Mouse (Mus musculus): ENCODE results near the gene Ncln. TPM values are rescaled to one million over a fixed set of nuclear protein-coding genes. Genes with fewer than 3 reads are reported as not detected.

The Ncln gene
- total RNA-seq, 2 experiments from 2014 or later: 106 to 118 TPM

GRCm38 (mm10) chr10:81492606-81493240 is 3.5 kb downstream of the Ncln start:
- no peak for DNase-seq (ENCODE audit: low spot score in 2 of 2)

- no peak for DNase-seq (ENCODE audit: low spot score in 2 of 2)
Observed at GRCm38 (mm10) chr10:81491018-81491417, 5.2 kb downstream of the Ncln start.

GRCm38 (mm10) chr10:81489941-81490340 is 6.3 kb downstream of the Ncln start:
- no peak for DNase-seq (ENCODE audit: low spot score in 2 of 2)

GRCm38 (mm10) chr10:81488081-81488480 is 8.1 kb downstream of the Ncln start:
- no peak for DNase-seq (ENCODE audit: low spot score in 2 of 2)

DNA sequence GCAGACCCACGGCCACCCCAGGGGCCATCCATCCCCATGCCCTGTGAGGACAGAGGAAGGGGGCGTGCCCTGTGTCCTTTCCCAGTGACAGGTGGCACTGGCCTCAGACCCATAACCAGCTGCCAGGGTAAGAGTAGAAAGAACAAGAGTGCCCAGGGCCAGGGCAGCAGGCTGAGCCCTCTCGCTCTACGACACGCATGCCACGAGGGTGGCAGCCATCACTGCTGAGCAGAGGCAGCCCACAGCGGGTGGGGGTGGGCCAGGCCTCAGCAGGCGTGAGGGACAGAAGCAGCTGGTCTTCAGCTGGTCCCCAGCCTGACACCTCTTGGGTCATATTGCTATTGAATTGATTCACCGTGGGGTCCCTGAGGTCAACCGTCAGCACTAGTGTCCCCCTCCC is 9.7 kb downstream of the Ncln start:
- no peak for DNase-seq (ENCODE audit: low spot score in 2 of 2)

DNA sequence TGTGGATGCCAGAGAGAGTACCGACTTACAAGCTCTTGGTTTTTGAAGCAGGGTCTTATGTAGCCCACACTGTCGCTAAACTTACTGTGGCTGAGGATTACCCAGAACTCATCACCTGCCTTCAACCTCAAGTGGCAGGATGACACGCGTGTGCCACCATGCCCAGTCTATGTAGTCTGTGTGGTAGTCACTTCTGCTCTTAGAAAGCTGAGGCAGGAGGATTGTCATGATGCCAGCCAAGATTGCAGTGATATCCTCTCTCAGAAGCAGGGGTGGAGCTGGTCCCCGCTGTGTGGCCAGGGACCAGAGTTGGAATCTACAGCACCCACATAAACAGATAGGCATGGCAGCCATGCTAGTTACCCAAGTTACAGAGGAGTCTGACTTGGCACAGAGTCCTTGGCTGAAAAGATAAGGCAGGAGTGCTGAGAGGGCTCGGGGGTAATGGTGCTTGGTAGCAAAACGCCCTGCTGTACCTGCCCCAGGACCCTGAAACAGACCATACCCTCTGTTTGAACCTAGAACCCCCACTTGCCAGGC is 10.6 kb downstream of the Ncln start:
- DNase-seq (ENCODE audit: low spot score in 2 of 2): no peak

DNA sequence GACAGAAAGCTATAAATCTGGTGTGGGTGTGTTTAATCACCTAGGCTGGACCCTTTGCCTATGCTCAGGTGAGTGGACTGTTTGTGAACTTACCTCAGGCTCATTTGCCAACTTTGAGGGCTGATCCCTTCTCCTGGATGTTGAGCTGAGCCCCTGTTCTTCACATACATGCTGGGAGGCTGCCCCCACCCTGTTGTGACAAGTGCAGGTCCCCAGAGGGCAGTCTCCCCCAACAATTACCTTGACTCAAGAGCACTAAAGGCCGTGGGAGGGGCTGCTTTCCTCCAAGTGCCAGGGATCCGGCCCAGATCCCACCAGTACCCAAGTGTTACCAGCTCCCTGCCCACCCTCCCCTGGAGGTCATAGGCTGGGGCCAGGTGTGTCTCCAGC is 11.1 kb downstream of the Ncln start:
- DNase-seq (ENCODE audit: low spot score in 2 of 2): no peak

DNA sequence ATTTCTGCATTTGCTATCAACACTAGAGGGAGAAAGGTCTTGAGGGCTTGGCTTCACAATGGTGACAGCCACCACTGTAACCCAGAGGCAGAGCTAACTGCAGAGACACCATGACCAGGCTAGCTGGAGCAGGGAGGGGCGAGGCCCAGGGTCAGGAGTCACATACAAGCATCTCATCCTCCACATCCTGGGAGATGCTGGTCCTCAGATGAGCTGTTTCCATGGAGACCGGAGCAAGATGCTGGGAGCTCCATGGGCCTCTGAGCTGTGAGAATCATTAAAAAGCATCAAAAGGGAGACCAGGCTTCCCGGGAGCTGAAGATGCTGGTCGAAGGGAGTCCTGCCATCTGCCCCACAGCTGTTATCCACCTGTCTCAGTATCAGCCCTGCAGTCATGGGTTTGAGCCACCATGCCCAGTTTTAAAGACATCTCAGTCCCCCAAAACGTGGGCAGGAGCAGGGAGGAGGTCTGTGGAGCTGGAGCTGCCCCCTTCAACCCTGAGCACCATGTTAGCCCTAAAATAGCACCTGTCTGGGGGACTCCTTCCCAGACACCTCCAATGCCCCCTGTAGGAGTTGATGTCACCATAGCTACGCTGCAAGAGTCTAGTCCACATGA is 11.6 kb downstream of the Ncln start:
- DNase-seq (ENCODE audit: low spot score in 2 of 2): no peak

GRCm38 (mm10) chr10:81483983-81484382 is 12.2 kb downstream of the Ncln start:
- no peak for DNase-seq (ENCODE audit: low spot score in 2 of 2)

DNA sequence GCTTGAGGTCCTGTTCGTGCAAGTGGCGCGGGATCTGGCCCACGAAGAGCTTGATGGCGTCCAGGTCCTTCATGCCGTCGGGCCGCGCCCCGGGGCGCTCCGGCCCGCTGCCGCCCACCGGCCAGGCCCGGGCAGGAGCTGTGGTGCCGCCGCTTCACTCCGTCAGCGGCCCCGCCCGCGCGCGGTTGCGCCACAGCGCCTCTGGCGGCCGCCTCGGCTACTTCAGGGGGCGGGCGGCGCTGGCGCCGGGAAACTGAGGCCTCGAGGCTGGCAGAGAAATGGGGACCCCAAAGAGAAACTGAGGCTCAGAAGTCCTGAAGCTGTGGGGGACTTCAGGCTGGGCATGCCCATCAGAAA is 13.7 kb downstream of the Ncln start, which contains the start of gene Celf5:
Gene Celf5, minus strand, starts transcription at position 177 of the 357 bp plus-strand sequence.
- DNase-seq (ENCODE audit: low spot score in 2 of 2): peak; percentile 67 to 73

DNA sequence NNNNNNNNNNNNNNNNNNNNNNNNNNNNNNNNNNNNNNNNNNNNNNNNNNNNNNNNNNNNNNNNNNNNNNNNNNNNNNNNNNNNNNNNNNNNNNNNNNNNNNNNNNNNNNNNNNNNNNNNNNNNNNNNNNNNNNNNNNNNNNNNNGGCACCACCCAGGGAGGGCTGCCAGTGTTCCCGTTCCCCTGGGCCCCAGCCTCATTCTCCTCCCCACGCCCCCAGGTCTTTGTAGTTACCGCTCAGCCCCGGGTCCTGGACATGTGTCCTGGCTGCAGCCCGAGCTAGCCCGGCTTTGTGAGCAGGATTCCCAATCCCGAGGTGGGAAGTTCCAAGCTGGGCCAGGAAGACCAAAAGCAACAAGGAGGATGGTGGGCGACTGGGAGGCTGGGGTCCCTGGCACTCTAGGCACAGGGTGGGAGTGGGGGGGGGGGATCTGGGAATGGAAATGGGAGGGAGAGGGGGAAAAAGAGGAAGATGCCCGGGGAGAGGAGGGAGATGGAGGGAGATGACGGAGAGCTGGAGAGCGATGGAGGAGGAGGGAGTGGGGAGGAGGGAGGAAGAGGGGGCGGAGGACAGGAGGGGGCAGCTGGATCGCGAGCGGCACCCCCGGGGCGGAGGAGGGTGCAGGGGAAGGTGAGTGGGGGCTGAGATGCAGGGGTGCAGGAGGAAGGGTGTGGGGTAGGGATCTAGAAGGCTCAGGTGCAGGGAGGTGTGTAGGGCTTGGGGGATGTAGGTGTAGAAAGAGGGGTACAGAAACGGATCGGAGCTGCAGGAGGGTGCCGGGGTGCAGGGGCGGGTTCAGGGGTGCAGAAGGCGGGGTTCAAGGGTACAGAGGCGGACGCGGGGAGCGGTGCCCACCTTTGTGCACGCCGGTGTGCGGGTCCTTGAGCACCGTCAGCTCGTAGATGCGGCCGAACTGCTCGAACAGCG is 14.3 kb downstream of the Ncln start:
- no peak for DNase-seq (ENCODE audit: low spot score in 2 of 2)

DNA sequence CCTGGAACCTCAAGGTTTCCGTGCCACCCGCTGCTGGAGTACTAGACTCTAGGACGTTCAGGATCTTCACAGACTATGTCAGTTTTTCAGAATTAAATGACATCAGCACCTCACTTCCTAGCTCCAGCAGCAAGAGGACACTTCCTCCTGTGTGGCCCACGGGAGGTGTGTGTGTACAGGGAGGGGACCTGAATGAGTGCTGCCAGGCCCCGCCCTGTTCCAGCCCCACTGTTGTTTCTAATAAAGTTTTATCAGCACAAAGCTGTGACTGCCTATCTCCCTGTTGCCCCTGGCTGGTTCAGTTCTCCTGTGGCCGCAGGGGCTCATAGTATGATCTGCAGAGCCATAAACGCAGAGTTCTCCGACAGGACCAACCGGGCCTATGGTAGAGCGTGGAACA is 21.7 kb downstream of the Ncln start:
- DNase-seq (ENCODE audit: low spot score in 2 of 2): no peak

- no peak for DNase-seq (ENCODE audit: low spot score in 2 of 2)
Observed at GRCm38 (mm10) chr10:81473003-81473451, 23.2 kb downstream of the Ncln start.

DNA sequence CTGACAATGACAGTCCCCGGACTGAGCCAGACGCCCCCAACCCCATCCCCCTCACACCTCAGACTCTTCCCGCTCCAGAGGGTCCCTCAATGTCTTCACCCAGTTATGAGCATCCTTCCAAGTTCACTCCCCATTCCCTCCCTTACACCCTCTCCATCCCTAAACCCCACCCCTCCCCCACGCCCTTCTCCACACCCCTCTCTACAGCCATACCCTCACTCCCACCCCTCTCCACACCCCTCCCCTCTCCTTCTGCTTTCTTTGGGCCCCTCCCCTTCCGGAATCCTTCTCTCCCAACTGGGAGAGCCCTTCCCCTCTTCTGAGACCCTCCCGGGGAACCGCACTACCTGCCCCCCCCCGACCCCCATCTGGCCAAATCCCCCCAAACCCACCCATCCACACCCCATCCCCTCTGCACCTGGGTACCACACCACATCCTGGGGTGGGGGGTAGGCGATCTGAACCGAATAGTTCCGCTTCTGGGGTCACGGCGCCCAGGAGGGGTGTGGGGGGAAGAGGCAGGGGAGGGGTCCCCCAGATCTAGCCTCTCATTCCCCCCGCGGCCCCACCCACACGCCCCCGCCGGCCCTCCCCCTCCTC is 23.7 kb downstream of the Ncln start:
- DNase-seq (ENCODE audit: low spot score in 2 of 2): no peak

- no peak for DNase-seq (ENCODE audit: low spot score in 2 of 2)
Observed at GRCm38 (mm10) chr10:81470454-81470853, 25.7 kb downstream of the Ncln start.

GRCm38 (mm10) chr10:81469253-81469652 is 26.9 kb downstream of the Ncln start:
- no peak for DNase-seq (ENCODE audit: low spot score in 2 of 2)

DNA sequence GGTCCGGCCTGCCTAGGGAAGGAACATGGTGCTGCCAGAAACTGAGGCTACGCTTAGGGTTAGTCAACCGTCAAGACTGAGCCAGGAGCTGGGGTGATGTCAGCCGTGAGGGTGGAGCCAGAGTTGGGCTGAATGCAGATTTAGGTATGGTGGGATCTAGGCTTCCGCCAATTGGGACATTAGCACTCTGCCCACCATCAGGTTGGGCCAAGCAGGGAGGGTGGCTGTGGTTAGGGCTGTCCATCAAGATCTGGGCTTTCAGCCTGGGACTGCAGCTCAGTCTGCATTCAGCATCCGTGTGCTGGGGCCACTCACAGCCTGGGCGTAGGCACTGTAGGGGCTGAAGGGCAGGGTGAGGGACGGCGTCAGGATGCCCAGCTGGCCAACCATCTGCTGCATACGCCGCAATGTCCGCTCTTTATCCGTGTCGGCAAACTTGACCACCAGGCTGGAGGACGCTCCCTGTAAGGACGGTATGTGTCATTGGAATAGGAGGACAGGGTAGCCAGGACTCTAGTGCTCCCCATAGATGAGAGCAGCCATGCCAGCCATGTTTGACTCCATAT is 28.4 kb downstream of the Ncln start:
- no peak for DNase-seq (ENCODE audit: low spot score in 2 of 2)

GRCm38 (mm10) chr10:81466881-81467280 is 29.3 kb downstream of the Ncln start:
- no peak for DNase-seq (ENCODE audit: low spot score in 2 of 2)

DNA sequence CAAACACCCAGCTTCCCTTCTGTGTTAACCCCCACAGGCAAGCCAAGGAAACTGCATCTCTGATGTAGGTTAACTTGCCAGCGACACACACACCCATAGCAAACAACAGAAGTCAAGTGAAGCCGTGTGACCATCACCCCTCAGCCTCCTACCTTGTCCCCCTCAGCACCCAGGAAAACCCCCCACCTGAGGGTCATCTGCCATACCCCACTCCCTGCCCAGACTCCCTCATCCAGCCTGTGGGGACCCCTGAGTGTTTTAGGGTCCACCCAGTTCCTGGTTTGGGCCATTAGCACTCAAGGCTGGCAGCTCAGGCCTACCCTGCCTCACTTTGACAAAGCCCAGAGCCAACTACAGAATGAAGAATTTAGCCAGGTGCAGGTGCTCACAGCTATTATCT is 30.1 kb downstream of the Ncln start:
- no peak for DNase-seq (ENCODE audit: low spot score in 2 of 2)

GRCm38 (mm10) chr10:81465265-81465645 is 30.9 kb downstream of the Ncln start:
- DNase-seq (ENCODE audit: low spot score in 2 of 2): no peak

Measured in adrenal gland, adult 18-20 months (tissue).